Mouse (Mus musculus) brain, embryonic 18.5 days (tissue): ENCODE data around the gene Inha.
A peak's percentile ranks its signal among the peaks of the same experiment; 100 is the strongest.

ENCODE experiments used
- DNase-seq: peaks from one replicate; pipeline ENCODE4 v3.0.0-alpha.2; 2012; ENCODE audit warnings: low read depth, low spot score

Gene Inha

DNA sequence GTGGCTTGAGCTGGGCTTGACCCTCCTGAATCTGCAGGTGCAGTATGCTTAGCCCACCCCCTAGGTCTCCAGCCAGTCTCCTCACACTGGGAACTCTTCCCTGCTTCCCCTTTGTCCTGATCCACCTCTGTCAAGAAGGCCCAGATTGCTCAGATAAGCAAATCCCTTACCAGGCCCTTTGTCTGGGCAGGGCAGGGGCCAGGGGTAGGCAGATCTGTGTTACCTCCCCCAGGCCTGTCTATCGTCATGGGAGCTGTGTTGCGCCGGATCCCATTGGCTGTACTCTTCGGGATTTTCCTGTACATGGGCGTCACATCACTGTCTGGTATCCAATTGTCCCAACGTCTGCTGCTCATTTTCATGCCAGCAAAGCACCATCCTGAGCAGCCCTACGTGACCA lies 50.2 kb downstream of the Inha start:
- no peak for DNase-seq

GRCm38 (mm10) chr1:75558388-75559178 lies 51.7 kb downstream of the Inha start:
- no peak for DNase-seq

- peak; percentile 81 for DNase-seq
Measured at GRCm38 (mm10) chr1:75559212-75559925, 52.5 kb downstream of the Inha start.
